Mouse (Mus musculus) kidney, postnatal 25 days (tissue): ENCODE measurements around the gene Tor3a.

Experiments used
- DNase-seq, 2 experiments: peaks; one replicate each; pipeline ENCODE4 v3.0.0; 2021; ENCODE audit warnings: mixed read lengths in 2 of 2

Tor3a gene

GRCm38 (mm10) chr1:156674195-156675000 lies at the start of gene Tor3a:
Tor3a (minus strand) TSS chr1:156674356.
- DNase-seq = peak; percentile 84 to 93

DNA sequence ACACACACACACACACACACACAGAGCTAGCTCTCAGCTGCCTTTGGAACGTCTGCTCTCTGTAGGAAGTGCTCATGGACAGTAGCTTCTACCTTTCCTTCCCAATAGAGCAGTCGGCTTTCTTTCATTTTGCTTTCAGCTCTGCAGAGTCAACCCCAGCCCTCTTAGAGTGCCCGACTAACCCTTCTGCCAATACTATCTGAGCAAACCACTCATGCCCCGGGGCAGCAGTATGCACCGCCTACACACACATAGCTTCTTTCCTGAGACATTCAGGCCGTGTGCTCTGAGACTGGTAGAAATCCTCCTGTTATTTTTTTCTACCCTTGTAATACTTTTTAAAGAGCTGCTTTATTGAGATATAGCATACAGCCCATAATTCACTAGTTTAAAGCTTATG lies 47.9 kb upstream of the Tor3a start:
- no peak for DNase-seq

GRCm38 (mm10) chr1:156720046-156720445 lies 45.9 kb upstream of the Tor3a start:
- peak; percentile 13 to 45 for DNase-seq

DNA sequence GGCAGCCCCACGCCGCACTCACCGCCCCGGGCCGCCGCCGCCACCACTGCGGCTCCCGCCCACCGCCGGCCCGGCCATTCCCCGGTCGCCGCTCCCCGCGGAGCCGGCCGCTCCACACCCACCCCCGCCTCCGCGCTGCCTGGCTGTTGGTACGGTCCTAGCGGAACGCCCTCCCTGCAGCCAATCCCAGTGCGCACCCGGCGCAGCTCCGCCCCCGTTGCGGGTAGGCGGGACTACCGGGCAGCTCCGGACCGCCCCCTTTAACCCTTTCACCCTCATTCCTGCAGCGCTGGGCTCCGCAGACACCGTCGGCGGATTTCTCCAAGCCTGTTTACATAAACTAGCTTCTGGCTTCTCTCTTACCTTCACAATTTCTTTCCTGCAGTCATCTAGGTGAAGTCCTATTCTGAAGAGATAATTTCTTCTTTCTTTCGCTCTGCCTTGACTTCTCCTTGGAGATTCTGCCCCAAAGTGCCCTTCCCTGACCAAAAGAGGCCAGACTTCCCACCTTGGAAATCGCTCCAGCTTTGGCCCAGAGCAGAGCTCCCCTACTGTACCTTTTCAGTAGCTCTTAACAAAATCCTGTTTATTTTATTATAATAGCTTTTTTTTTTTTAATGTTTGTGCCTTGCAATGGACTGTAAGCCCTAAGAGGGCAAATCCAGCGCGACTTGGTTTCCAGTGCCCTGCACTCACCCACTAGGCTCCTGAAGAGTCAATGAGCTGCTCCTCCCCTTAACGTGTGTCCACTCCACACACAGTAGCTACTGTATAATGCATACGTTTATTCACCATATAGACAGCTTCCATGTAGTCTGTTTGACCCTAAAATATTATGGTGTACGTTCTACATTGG lies 45.0 kb upstream of the Tor3a start, which contains the start of gene Fam20b:
Gene Fam20b, minus strand, starts transcription at position 137 of the 856 bp plus-strand sequence.
- peak; percentile 97 to 99 for DNase-seq

DNA sequence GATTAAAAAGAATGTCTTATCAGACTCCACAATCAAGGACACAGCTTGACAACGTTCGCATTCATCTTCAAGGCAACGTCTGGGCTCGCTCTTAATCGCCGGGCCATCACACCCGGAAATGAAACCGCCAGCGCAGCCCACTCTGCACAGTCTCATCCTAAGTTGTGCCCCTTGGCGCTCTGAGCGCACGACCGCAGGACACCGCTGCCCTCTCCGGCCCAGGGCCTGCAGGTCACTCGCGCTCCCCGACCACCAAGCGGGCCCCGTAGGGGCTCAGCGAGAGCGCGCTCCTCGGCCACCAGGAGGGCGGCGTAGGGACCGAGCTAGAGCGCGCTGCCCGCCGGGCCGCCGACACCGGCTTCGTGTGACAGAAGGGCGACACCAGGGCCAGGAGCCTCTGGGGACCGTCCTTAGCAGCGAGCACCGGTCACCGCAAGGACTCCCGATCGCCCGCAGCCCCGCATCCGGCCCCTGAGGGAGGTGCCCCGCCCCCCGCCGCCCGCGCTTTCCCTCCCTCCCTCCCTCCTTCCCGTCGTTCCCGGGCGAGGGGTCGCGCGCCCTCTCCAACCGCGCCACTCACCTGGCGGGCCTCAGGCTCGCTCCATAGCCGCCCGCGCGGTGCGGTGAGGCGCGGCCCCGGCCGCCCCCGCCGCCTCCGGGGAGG lies 44.3 kb upstream of the Tor3a start:
- DNase-seq = peak in 1 of 2 experiments; percentile 52

DNA sequence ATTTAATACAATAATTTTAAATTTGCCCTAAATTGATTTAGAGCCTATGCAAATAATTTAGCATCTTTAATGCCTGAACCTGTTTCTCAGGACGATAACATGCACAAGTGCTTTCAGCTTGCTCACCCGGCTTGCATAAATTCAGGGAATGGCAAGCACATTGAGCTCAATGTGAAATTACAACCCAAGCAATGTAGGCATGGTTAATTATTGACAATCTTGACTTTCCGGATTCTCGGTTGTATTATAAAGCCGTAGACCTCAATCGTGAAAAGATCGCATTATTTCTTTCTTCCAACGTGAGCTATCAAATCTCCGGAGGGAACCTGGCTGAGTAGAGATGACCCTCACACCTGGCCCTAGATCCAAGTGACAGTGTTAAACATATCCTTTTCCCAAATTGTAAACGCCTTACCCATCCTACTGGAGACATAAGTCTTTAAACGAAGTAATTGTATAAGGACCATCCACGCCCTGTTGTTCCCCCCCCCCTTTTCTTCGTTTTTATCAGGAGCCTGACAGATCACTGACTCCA lies 43.7 kb upstream of the Tor3a start:
- peak; percentile 34 to 67 for DNase-seq

- DNase-seq = no peak
These were observed 42.5 kb upstream of the Tor3a start for GRCm38 (mm10) chr1:156716681-156717080.

- DNase-seq = peak in 1 of 2 experiments; percentile 34
These were observed 36.4 kb upstream of the Tor3a start for GRCm38 (mm10) chr1:156710472-156711098.

DNA sequence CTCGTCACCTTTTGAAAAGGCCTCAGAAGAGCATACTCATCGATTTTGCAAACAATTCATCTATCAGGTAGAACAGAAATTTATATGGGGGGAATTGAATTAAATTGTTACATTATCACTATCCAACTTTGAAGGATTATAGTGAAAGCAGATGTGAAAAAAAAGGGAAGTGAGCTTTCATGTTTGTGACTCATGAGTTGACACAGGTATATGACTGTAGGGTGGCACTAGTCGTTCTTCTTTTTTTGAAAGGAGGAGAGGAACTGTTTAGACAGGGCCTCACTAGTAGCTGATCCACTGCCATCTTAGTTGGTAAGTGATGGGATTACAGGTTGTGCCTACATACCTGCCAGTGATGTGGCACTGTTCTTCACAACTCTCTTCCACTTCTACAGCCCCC lies 34.5 kb upstream of the Tor3a start:
- no peak for DNase-seq

GRCm38 (mm10) chr1:156705696-156706285 lies 31.6 kb upstream of the Tor3a start:
- peak in 1 of 2 experiments; percentile 31 for DNase-seq

DNA sequence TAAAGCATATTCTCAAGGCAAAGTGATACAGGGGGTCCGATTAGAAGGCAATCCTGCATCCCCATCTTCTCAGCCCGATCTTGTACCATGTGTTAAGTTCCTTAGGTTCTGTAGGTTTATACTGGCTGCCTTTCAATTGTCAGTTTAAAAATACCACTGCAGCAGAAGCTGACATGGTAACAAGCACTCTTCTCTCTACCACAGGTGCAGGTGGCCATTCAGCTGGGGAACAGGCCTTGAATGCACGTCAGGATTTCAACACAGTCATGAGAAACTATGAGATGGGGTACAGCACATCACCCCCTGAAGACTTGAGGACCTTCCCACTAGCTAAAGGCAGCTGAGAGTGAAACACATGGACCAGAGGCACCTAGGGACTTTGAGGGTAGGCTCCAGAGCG lies 29.3 kb upstream of the Tor3a start:
- no peak for DNase-seq

DNA sequence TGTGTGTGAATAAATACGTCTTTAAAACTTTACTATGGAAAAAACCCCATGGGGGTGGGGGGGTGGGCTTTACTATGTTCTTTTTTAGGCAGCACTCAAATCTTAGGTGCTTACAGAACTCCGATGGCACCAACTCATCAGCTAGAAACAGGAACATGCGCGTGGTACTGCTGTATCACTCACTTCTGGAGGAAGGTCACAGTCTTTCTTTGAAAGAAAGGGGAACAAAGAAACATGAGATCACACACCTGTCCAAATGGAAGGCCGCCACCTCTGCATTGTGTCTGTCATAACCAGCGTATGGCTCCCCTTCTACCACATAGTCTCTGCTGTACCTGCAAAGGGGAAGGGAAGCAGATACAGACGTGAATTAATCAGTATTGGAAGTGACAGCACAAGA lies 28.0 kb upstream of the Tor3a start:
- no peak for DNase-seq

DNA sequence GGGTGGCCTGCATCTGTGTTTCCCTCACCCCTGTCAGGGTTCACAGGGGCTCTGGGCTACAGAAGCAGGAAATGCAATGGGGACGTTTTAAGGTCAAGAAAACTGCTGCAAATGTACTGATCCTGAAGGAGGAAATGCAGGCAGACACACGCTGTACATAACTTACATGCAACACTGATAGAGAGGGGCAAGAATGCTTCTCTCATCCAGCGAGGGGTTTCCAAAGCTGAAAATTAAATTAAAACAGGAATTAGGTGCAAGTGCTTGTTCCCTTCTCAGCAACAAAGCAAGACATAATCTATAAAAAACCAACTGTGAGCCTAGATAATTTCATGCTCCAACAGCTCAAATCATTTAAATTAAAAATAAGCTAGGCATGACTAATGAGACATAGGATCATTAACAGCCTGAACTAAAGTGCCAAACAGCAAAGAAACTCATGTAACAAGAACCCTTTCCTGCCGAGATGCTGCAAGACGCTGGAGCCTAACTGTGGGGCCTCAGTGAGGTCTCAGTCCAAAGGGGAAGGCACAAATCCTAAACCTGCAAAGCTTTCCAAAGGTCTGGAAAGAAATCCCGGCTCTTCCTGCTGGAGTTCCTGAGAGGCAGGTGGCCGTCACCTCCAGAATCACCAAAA lies 12.0 kb upstream of the Tor3a start:
- DNase-seq = no peak

DNA sequence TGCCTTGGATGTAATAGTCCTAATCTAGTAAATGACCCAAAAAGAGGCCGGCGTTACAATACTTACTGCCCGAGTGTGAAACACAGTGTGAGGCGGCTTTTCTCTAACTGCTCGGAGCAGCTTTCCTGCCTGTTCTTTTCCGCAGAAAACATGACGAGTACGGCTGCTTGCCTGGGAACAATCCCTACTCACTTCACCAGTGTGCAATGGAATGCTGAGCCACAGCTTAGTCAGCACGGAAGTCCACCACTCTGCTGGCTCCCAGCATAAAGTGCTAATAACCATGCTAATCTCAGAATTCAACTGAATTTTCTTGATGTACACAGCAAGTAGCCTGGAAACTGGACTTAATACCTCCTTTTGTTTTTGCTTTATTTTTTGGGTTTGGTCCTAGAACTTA lies 5.4 kb upstream of the Tor3a start:
- no peak for DNase-seq

- no peak for DNase-seq
These were observed 3.1 kb upstream of the Tor3a start for GRCm38 (mm10) chr1:156677230-156677629.

DNA sequence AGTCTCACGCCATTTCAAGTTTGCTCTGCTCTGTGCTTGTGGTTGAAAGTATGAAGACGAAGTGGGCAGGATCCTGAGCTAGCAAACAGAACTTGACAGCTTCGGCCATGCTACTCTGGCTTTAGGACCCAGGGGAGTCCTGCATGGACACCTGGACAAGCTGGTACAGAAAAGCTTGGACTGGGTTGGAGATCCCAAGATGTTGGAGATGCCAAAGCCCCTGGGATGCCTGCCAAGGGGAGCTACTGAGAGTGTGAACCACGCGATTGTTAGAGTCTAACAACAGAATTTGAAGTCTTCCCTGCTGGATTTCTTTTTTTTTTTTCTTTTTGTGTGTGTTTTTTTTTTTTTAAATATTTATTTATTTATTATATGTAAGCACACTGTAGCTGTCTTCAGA lies 2.4 kb upstream of the Tor3a start:
- DNase-seq = peak in 1 of 2 experiments; percentile 24

DNA sequence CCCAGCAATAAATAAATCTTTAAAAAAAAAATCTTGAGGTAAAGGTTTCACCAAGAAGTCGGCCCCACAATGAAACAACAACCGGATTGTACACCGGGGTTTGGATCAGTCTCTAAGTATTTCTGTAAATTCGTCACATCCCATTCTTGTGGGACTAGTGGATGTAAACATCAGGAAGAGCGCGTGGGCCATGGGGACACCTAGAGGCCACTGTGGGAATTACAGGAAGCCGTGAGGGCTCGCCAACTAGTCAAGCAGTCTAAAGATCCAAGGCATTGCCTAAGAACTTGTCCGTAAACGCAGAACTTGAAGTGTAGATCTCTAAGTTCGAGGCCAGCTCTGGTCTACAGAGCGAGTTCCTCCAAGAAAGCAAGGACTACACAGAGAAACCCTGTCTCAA lies 2.0 kb upstream of the Tor3a start:
- peak; percentile 59 to 63 for DNase-seq

- DNase-seq = peak; percentile 39 to 55
These were observed 521 bp downstream of the Tor3a start for GRCm38 (mm10) chr1:156673476-156674194.

- DNase-seq = no peak
These were observed 1.3 kb downstream of the Tor3a start for GRCm38 (mm10) chr1:156672720-156673475.

DNA sequence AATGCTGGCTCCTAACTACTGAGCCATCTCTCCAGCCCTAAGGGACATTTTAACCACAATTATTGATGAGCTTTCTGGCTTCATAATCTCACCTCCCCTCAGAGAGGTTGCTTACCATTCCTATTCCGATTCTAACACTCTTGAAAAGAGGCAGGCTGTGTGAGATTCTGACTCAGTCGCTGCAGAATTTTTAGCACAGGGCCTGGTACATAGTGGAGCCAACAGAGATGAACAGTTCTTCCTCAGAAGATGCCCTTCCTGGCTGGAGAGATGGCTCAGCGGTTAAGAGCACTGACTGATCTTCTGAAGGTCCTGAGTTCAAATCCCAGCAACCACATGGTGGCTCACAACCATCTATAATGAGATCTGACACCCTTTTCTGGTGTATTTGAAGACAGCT lies 2.2 kb downstream of the Tor3a start:
- DNase-seq = no peak
